Comparison of ENCODE assay signal across 8 mouse cellular contexts in genomic region chr2:84617637-84618515, GRCm38 (mm10). TPM values are rescaled to one million over a fixed set of nuclear protein-coding genes. Genes with fewer than 3 reads are reported as not detected.
DNase-seq lines count a peak whose midpoint lies in the region; ATAC-seq lines count a peak whose summit lies in the region.

No protein-coding gene starts in this region.

- no peaks in the 10 kb centered on the region for H3K9me3 ChIP-seq in midbrain, embryonic 13.5 days

- no peaks in the 10 kb centered on the region for H3K4me1 ChIP-seq in midbrain, embryonic 13.5 days (replicated peaks)

- no peak overlapping the region for H3K9ac ChIP-seq in midbrain, embryonic 13.5 days (replicated peaks)

- peaks cover 78% of the 10 kb centered on the region for H3K36me3 ChIP-seq in midbrain, embryonic 13.5 days

- H3K27me3 ChIP-seq in midbrain, embryonic 13.5 days = no peaks in the 10 kb centered on the region

- WGBS in midbrain, embryonic 13.5 days = 75% methylated on average over 3 of the region's 3 CpGs

- H3K27ac ChIP-seq in midbrain, embryonic 13.5 days = no peak overlapping the region

- H3K4me3 ChIP-seq in midbrain, embryonic 13.5 days (replicated peaks) = no peak overlapping the region

- peak; percentile 87 for ATAC-seq in midbrain, embryonic 13.5 days

- peak; percentile 75 for DNase-seq in 416B (ENCODE audit: low read depth)
- peak; percentile 67 for DNase-seq in CD4-positive helper T cell, adult 2 months (ENCODE audit: low read depth, low spot score)
- peak; percentile 47 to 55 for DNase-seq in cerebellum, adult 18-20 months
- DNase-seq in heart, adult 8-10 months (ENCODE audit: low spot score) = peak; percentile 75
- DNase-seq in kidney, postnatal 14 days = peak; percentile 68
- DNase-seq in thymus, postnatal 4 days = peak; percentile 27
- no peak for DNase-seq in right cerebral cortex, postnatal 25 days

- H3K4me2 ChIP-seq in midbrain, embryonic 13.5 days (replicated peaks) = no peak overlapping the region

RNA-seq across cellular contexts. Expression of gene Ctnnd1, which starts 32.7 kb away (rescaled TPM):
- total RNA-seq in heart, adult 8-10 months (2022) = 10 to 100 TPM; 47.1 to 62.3 (median 51.3) TPM
- polyA plus RNA-seq in midbrain, embryonic 13.5 days (2015; fragmentation: Nextera tagmentation; extraction: Ambion mirVana) = 30.4 and 38.0 TPM in 2 replicates

RNA-seq across cellular contexts. Expression of gene Btbd18, which starts 41.0 kb away (rescaled TPM):
- total RNA-seq in heart, adult 8-10 months (2022) = not detected
- 0.35 and 0.42 TPM in 2 replicates for polyA plus RNA-seq in midbrain, embryonic 13.5 days (2015; fragmentation: Nextera tagmentation; extraction: Ambion mirVana)

RNA-seq across cellular contexts. Expression of gene Selenoh, which starts 52.7 kb away (rescaled TPM):
- 10 to 100 TPM; 24.0 to 25.9 (median 24.0) TPM for total RNA-seq in heart, adult 8-10 months (2022)
- polyA plus RNA-seq in midbrain, embryonic 13.5 days (2015; fragmentation: Nextera tagmentation; extraction: Ambion mirVana) = 272 and 278 TPM in 2 replicates

RNA-seq across cellular contexts. Expression of gene Gm28635, which starts 60.0 kb away (rescaled TPM):
- total RNA-seq in heart, adult 8-10 months (2022) = 1 to 10 TPM; 2.7 to 9.6 (median 4.9) TPM
- polyA plus RNA-seq in midbrain, embryonic 13.5 days (2015; fragmentation: Nextera tagmentation; extraction: Ambion mirVana) = not detected in 2 replicates
